Mouse (Mus musculus) embryonic facial prominence, embryonic 12.5 days (tissue): Measurements from ENCODE around the gene Ceacam15. TPM values are rescaled to one million over a fixed set of nuclear protein-coding genes. Genes with fewer than 3 reads are reported as not detected.
"Not testable (repeated sequence)": the region's sequence is repeated elsewhere in the genome, so short reads cannot be mapped to it uniquely, and the experiment has no call there.

ENCODE experiments used
- ATAC-seq: fragments of 200-750 bp; cut with Nextera tagmentation; 2 replicates; pipeline ENCODE4 v1.8.0; 2017; ENCODE audit not compliant: insufficient number of reproducible peaks, insufficient read depth, low FRiP score, low TSS enrichment
- H3K27ac ChIP-seq: fragments of 300-500 bp; sonication (generic); 2 replicates; pipeline ENCODE4 v1.5.1; 2016; ENCODE audit warnings: mild to moderate bottlenecking
- H3K27me3 ChIP-seq: fragments of 300-500 bp; sonication (generic); 2 replicates; pipeline ENCODE4 v1.6.1; 2016; ENCODE audit warnings: mild to moderate bottlenecking, moderate library complexity
- H3K36me3 ChIP-seq: fragments of 300-500 bp; sonication (generic); 2 replicates; pipeline ENCODE4 v1.6.1; 2016; ENCODE audit warnings: mild to moderate bottlenecking
- H3K4me1 ChIP-seq: fragments of 300-500 bp; sonication (generic); 2 replicates; pipeline ENCODE4 v1.6.1; 2016
- H3K4me2 ChIP-seq: fragments of 300-500 bp; sonication (generic); replicated peaks from 2 replicates; pipeline ENCODE4 v1.6.1; 2016; ENCODE audit warnings: mild to moderate bottlenecking, moderate library complexity
- H3K4me3 ChIP-seq: fragments of 300-500 bp; sonication (generic); 2 replicates; pipeline ENCODE4 v1.5.1; 2016; ENCODE audit warnings: mild to moderate bottlenecking
- H3K9ac ChIP-seq: fragments of 300-500 bp; sonication (generic); 2 replicates; pipeline ENCODE4 v1.6.1; 2016; ENCODE audit warnings: mild to moderate bottlenecking, moderate library complexity
- H3K9me3 ChIP-seq: fragments of 300-500 bp; sonication (generic); 2 replicates; pipeline ENCODE4 v1.6.1; 2016; ENCODE audit warnings: mild to moderate bottlenecking, moderate library complexity
- WGBS: fragments of 180-500 bp; shearing (Covaris S2); methylation state at CpG from one replicate; pipeline ENCODE4 v1.1.7; 2016; 5-methylcytosine and 5-hydroxymethylcytosine counted together
- polyA plus RNA-seq: library from polyadenylated mRNA; unstranded; fragments of >200 nt; fragmentation: Nextera tagmentation; extraction: Ambion mirVana; gene quantifications from 2 replicates; pipeline ENCODE4 v1.2.1, GENCODE M21; 2016

The Ceacam15 gene
- not detected in 2 replicates for polyA plus RNA-seq

DNA sequence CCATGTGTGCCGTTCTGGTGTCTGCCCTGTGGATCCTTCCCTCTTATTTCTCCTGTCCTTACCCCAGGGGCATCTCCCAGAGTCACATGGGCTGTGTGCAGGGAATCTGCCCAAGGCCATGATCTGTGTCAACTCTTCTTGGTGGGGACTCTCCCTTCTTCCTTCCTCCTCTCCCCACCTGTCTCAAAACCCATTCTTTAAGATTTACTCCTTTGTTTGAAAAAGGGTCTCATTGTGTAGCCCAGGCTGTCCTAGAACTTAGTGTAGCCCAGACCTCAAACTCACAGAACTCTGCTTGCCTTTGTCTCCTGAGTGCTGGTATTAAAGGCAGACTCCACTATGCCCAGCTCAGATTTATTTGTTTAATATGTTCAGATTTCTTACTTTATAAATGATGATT lies at the start of gene Ceacam15:
Gene Ceacam15 (minus strand): TSS at position 101 of the 400 bp plus-strand sequence.
- no peak within 1 kb of the TSS for H3K27ac ChIP-seq
- ATAC-seq = no peak
- H3K4me2 ChIP-seq = no peak within 1 kb of the TSS
- no peak within 1 kb of the TSS for H3K9ac ChIP-seq
- no peak within 1 kb of the TSS for H3K4me3 ChIP-seq
- no peaks in the 10 kb centered on the region for H3K27me3 ChIP-seq
- no peaks in the 10 kb centered on the region for H3K36me3 ChIP-seq
- no peaks in the 10 kb centered on the region for H3K9me3 ChIP-seq
- H3K4me1 ChIP-seq = no peaks in the 10 kb centered on the region
- 35% methylated on average over 1 of the region's 1 CpGs for WGBS

DNA sequence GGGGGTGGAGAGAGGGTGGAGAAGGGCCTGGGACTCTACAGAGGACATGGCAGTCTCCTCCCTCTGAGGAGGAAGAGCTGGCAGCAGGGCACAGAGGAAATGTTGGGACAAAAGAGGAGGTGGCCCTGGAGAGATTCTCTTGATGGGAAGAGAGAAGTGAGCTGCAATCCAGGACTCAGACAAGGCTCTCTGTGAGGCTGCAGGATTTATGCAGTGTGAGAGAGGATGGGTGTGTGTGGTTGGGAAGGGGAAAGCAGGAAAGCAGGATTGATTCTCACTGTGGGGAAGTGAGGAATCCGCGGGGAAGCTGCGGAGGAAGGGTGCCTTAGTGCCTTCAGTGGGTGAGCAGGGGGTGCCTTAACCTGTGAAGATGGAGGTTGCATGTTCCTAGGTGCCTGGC lies 47.0 kb upstream of the Ceacam15 start:
- not testable (repeated sequence) for H3K27me3 ChIP-seq, H3K4me3 ChIP-seq, ATAC-seq, H3K27ac ChIP-seq, H3K36me3 ChIP-seq, H3K4me1 ChIP-seq, H3K9me3 ChIP-seq, H3K4me2 ChIP-seq, H3K9ac ChIP-seq
- WGBS = 70% methylated on average over 3 of the region's 3 CpGs

DNA sequence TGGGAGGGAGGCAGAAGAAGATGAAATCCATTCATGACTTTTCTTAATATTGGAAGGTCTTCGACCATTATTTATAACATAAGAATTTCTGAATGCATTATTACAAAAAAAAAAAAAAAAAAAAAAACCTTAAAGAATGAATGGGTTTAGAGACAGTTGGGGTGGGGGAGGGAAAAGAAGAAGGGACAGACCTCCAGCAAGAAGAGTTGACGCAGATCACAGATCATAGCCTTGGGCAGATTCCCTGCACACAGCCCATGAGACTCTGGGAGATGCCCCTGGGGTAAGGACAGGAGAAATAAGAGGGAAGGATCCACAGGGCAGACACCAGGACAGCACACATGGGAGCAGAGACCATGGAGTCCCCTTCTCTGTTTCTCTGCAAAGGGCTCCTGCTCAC lies 46.1 kb upstream of the Ceacam15 start, which contains the start of gene Ceacam9:
Gene Ceacam9 (plus strand): TSS at position 301 of the 400 bp plus-strand sequence.
- Histone ChIP-seq H3K27me3 (no peaks in the 10 kb centered on the region), H3K9ac (no peak within 1 kb of the TSS), H3K4me1 (peaks cover 2% of the 10 kb centered on the region; the same call in 1 of the 2 replicates), H3K4me2 (no peak within 1 kb of the TSS), H3K4me3 (no peak within 1 kb of the TSS), H3K9me3 (no peaks in the 10 kb centered on the region), H3K36me3 (no peaks in the 10 kb centered on the region), H3K27ac (no peak within 1 kb of the TSS)
- no peak for ATAC-seq
- 75% methylated on average over 2 of the region's 2 CpGs for WGBS

DNA sequence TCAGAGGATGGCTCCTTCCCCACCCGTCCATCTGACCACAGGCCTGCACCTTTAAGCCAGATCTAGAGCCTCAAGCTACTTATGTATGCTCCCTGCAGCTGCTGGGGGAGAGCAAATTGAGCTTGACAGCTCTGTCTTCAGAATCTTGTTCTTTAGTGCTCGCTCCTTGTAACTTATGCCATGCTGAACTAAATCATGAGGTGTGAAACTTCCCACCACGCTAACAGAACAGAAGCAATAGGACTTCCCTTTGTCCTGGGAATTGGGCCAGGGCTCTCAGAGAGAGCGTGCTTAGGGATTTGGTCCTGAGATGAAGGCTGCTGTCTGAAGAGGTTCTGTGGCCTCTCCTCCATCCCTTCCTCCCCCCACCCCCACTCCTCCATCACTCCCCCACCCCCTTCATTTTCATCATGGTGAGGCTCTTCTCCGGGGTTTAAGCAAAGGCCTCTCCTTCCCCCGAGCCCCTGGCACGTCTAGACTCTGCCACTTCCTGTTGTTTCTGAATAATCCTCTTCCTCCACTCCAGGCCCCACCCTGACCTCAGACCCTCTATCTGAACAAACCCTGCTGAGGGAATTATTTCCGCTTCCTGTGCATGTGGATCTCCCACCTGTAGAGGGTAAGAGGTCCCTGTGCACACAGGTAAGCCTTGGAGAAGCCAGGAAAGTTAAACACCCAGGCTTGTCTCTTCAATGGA lies 41.1 kb upstream of the Ceacam15 start:
- not testable (repeated sequence) for H3K9me3 ChIP-seq, ATAC-seq, H3K27ac ChIP-seq, H3K9ac ChIP-seq, H3K4me2 ChIP-seq, H3K27me3 ChIP-seq, H3K4me1 ChIP-seq, H3K36me3 ChIP-seq, H3K4me3 ChIP-seq
- 46% methylated on average over 8 of the region's 8 CpGs for WGBS

DNA sequence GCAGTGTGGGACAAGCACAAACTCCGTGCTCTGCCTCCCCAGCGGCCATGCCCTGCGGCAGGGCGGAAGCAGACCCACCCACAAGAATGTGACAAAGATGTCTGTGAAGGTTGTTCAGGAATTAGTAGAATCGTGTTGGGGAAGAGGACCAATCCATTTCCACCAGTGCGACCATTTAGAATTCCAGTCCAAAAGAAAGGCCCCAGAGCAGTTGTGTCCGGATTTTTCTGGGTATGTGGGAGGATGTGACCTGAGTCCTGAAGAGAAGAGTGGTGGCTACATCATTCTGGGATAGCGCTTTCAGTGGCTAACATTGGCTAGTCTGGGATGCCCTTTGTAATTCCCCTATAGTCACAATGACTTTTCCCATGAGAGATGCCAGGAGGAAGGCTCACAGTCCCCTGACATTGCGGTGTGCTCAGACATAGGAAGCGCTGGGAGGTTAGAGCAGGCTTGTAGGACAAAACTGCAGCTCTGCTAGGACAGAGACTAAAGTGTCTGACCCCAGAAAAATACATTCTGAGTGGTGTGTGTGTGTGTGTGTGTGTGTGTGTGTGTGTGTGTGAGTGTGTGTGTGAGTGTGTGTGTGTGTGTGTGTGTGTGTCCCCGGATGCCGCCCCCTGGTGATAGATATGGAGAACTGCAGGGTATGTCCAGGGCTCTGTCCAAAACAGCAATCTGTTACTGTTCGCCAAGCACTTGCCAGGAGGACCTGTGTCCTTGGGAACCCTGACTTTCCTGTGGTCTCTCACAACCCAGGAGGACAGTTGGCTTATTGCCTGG lies 37.3 kb upstream of the Ceacam15 start:
- no peak for ATAC-seq
- WGBS = 67% methylated on average over 13 of the region's 13 CpGs

DNA sequence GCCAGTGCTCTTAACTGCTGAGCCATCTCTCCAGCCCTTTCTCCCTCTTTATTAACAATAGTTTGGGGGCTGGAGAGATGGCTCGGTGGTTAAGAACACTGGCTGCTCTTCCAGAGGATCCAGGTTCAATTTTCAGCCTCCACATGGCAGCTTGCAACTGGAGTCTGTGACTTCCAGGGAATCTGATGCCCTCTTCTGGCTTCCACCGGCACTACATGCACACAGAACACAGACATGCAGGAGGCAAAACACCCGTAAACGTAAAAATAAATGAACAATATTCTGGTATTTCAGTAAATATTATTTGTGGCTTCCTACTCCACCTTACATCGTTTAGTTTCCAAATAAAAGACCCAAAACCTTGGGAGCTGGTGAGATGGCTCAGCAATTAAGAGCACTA lies 35.1 kb upstream of the Ceacam15 start:
- WGBS = 77% methylated on average over 5 of the region's 5 CpGs

More for the DNA sequence above, 37.3 kb upstream of the Ceacam15 start:
- Histone ChIP-seq H3K27me3 (no peaks in the 10 kb centered on the region), H3K9ac (no peak overlapping the region), H3K4me2 (no peak overlapping the region), H3K9me3 (no peaks in the 10 kb centered on the region), H3K27ac (no peak overlapping the region), H3K36me3 (no peaks in the 10 kb centered on the region), H3K4me3 (no peak overlapping the region), H3K4me1 (peaks cover 6% of the 10 kb centered on the region; the same call in 1 of the 2 replicates)

DNA sequence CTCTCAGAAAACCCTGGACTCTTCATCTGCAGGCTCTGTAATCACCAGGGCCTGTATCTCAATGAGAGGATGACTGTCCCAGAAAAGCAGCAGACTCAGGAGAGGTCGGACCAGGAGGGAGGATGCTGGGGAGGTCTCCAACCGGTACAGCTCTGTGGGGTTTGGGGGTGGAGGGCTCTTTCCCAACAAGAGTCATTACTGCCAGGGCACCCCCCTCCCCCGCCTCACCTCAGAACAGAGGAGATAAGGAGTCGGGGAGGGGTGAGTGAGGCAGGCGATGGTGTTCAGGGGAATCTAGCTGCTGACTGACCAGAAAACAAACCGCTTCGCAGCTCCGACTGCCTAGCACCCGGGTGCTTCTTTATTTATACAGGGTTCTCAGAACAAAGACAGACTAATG lies 32.7 kb upstream of the Ceacam15 start:
- Histone ChIP-seq H3K4me3 (no peak overlapping the region), H3K4me2 (no peak overlapping the region), H3K36me3 (no peaks in the 10 kb centered on the region), H3K27ac (no peak overlapping the region), H3K27me3 (no peaks in the 10 kb centered on the region), H3K4me1 (no peaks in the 10 kb centered on the region), H3K9ac (no peak overlapping the region), H3K9me3 (no peaks in the 10 kb centered on the region)
- 30% methylated on average over 9 of the region's 9 CpGs for WGBS
- ATAC-seq = no peak

More for the DNA sequence above, 35.1 kb upstream of the Ceacam15 start:
- H3K4me2 ChIP-seq = no peak overlapping the region
- no peak overlapping the region for H3K9ac ChIP-seq
- no peaks in the 10 kb centered on the region for H3K36me3 ChIP-seq
- H3K27me3 ChIP-seq = no peaks in the 10 kb centered on the region
- H3K9me3 ChIP-seq = no peaks in the 10 kb centered on the region
- ATAC-seq = no peak
- H3K4me1 ChIP-seq = no peaks in the 10 kb centered on the region
- H3K27ac ChIP-seq = no peak overlapping the region
- no peak overlapping the region for H3K4me3 ChIP-seq

DNA sequence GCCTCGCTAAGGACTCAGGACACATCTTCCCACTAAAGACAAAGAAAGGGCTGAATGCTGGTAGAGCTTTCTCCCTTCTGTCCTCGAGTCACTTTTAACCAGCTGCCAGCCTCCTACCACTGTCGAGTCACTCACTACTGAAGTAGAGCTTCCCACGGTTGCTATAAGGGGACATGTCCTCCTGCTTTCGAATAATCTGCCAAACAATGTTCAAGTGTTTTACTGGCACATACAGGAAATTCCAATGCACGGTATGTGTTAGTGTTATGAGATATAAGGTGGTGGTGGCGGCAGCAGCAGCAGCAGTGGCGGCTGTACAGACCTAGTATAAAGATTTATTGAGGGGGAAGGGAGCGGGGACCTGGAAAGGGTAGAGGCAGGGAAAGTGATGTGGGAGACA lies 30.9 kb upstream of the Ceacam15 start:
- 42% methylated on average over 9 of the region's 9 CpGs for WGBS
- H3K9ac ChIP-seq = no peak overlapping the region
- no peak overlapping the region for H3K4me2 ChIP-seq
- H3K36me3 ChIP-seq = no peaks in the 10 kb centered on the region
- ATAC-seq = no peak
- H3K9me3 ChIP-seq = no peaks in the 10 kb centered on the region
- no peaks in the 10 kb centered on the region for H3K27me3 ChIP-seq
- no peaks in the 10 kb centered on the region for H3K4me1 ChIP-seq
- no peak overlapping the region for H3K4me3 ChIP-seq
- 0 out of 2 replicates have a peak overlapping the region, but pooled peaks have one; percentile 41 for H3K27ac ChIP-seq

DNA sequence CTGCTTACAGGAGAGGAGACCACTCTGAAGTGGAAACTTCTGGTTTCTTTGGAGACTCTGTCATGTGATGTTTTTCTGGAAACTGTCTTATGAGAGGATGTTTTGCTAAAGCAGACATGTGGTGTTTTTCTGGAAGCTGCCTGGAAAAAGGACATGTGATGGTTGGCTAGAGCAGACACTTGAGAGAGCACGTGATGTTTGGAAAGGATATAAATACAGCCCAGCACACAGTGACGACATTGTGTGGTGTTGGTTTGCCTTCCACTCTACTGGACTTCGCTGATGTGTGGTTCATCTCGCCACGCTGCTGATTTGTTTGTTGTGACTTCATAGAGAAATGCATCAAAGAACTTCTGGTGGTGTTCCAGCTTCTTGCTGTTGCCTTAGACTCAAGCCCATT lies 25.1 kb upstream of the Ceacam15 start:
- ATAC-seq = no peak
- H3K9ac ChIP-seq = no peak overlapping the region
- no peaks in the 10 kb centered on the region for H3K27me3 ChIP-seq
- no peaks in the 10 kb centered on the region for H3K9me3 ChIP-seq
- H3K36me3 ChIP-seq = no peaks in the 10 kb centered on the region
- no peaks in the 10 kb centered on the region for H3K4me1 ChIP-seq
- H3K4me3 ChIP-seq = no peak overlapping the region
- 80% methylated on average over 5 of the region's 5 CpGs for WGBS
- no peak overlapping the region for H3K4me2 ChIP-seq
- no peak overlapping the region for H3K27ac ChIP-seq

DNA sequence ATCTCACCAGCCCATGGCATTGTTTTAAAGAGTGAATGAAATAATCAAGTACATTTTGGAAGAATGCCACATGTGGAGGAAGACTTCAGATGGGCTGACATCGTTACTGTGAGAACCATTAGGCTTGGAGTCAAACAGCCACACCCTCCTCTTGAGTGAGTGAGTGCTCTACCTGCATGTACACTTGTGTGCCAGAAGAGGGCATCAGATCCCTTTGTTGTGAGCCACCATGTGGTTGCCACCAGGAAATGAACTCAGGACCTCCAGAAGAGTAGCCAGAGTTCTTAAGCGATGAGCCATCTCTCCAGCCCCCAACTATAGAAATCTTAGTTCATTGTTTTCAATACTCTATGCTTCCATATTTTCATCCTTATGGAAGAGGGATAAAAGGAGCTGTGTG lies 23.5 kb upstream of the Ceacam15 start:
- 42% methylated on average over 2 of the region's 2 CpGs for WGBS
- no peaks in the 10 kb centered on the region for H3K9me3 ChIP-seq

DNA sequence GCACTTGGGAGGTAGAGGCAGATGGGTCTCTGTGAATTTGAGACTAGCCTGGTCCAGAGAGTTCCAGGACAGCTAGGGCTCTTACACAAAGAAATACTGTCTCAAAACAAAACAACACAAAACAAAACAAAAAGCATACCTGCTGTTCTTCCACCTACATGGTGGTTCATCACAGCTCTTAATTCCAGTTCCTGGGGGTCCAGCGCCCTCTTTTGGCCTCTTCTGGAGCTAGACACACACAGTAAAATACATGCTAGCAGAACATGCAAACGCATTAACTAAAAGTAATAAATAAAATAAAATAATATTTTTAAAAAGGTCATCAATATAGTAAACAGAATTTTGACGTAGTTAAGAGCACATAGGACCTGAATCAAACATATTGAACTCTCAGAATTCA lies 19.5 kb upstream of the Ceacam15 start:
- no peak overlapping the region for H3K4me2 ChIP-seq
- no peak overlapping the region for H3K27ac ChIP-seq
- no peak for ATAC-seq
- H3K4me1 ChIP-seq = no peaks in the 10 kb centered on the region
- no peaks in the 10 kb centered on the region for H3K27me3 ChIP-seq
- H3K4me3 ChIP-seq = no peak overlapping the region
- no peaks in the 10 kb centered on the region for H3K9me3 ChIP-seq
- no peak overlapping the region for H3K9ac ChIP-seq
- WGBS = 35% methylated on average over 3 of the region's 3 CpGs
- H3K36me3 ChIP-seq = no peaks in the 10 kb centered on the region

More for the DNA sequence above, 23.5 kb upstream of the Ceacam15 start:
- no peak overlapping the region for H3K4me3 ChIP-seq
- ATAC-seq = no peak
- no peak overlapping the region for H3K9ac ChIP-seq
- H3K4me2 ChIP-seq = no peak overlapping the region
- no peaks in the 10 kb centered on the region for H3K27me3 ChIP-seq
- no peaks in the 10 kb centered on the region for H3K4me1 ChIP-seq
- no peaks in the 10 kb centered on the region for H3K36me3 ChIP-seq
- H3K27ac ChIP-seq = no peak overlapping the region

DNA sequence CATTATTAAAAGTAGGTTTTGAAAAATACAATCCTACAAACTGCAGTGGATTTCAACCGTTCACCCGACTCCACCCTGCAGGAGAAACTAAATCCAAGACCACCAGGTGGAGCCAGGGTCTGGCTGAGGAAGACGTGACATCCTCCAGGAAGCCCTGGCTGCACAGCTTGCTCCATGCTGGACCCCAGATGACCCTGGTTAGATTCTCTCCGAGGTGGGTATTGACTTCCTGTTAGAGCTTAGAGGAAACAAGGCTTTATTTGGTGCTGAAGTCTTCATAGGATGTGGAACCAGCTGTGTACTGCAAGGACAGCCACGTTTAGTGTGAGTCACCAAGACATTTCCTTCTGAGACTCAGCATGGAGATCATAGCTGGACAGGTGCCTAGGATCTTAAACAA lies 13.7 kb upstream of the Ceacam15 start:
- H3K9ac ChIP-seq = no peak overlapping the region
- peaks cover 6% of the 10 kb centered on the region; the same call in 1 of the 2 replicates for H3K9me3 ChIP-seq
- H3K4me1 ChIP-seq = no peaks in the 10 kb centered on the region
- no peak overlapping the region for H3K4me3 ChIP-seq
- no peak overlapping the region for H3K27ac ChIP-seq
- no peak for ATAC-seq
- H3K4me2 ChIP-seq = no peak overlapping the region
- no peaks in the 10 kb centered on the region for H3K27me3 ChIP-seq
- 71% methylated on average over 5 of the region's 5 CpGs for WGBS
- no peaks in the 10 kb centered on the region for H3K36me3 ChIP-seq
